Mouse (Mus musculus): ENCODE data around the gene Soga3. TPM values are rescaled to one million over a fixed set of nuclear protein-coding genes. Genes with fewer than 3 reads are reported as not detected.

Soga3 gene
- total RNA-seq, 2 experiments from 2014 or later = 176 to 178 TPM

GRCm38 (mm10) chr10:29217451-29217850 is 73.8 kb downstream of the Soga3 start:
- no peak for TF ChIP-seq CTCF (conservative IDR thresholded peaks at IDR 0.05)
- DNase-seq (ENCODE audit: low spot score in 2 of 2) = no peak
- H3K4me3 ChIP-seq = no peak overlapping the region
- peak overlapping the region; percentile 1; the same call in 1 of the 2 replicates for H3K27ac ChIP-seq

- no peak for TF ChIP-seq CTCF (conservative IDR thresholded peaks at IDR 0.05)
- no peak for DNase-seq (ENCODE audit: low spot score in 2 of 2)
- Histone ChIP-seq H3K4me3 (no peak overlapping the region), H3K27ac (no peak overlapping the region)
Observed at GRCm38 (mm10) chr10:29225329-29225728, 81.7 kb downstream of the Soga3 start.

- H3K4me3 ChIP-seq = no peak overlapping the region
- peak overlapping the region; percentile 14; the same call in 1 of the 2 replicates for H3K27ac ChIP-seq
- TF ChIP-seq CTCF (conservative IDR thresholded peaks at IDR 0.05) = no peak
- DNase-seq (ENCODE audit: low spot score in 2 of 2) = no peak
Observed at GRCm38 (mm10) chr10:29231208-29231607, 87.6 kb downstream of the Soga3 start.

Other genes starting within 250 kb of the Soga3 start
- gene 2310057J18Rik, start 157.5 kb upstream of the Soga3 start, total RNA-seq (2021) = not detected
- 10 to 100 TPM; 28.0 to 29.8 TPM for gene Gm49353, start 55.1 kb downstream of the Soga3 start, total RNA-seq (2021)
- 10 to 100 TPM; 78.0 to 82.9 TPM for gene 9330159F19Rik, start 67.8 kb downstream of the Soga3 start, total RNA-seq (2021)
- gene Echdc1, start 169.3 kb downstream of the Soga3 start, total RNA-seq (2021) = 10 to 100 TPM; 32.9 to 33.5 TPM
- gene Rnf146, start 218.6 kb downstream of the Soga3 start, total RNA-seq (2021) = 100 to 1,000 TPM in 1 of 2 experiments, 10 to 100 TPM in 1; 99.6 to 103 TPM

All from layer of hippocampus, adult 2 months (tissue).